In genomic region chr11:96074351-96075176, GRCm38 (mm10) we compare ENCODE assay signal across 8 mouse cellular contexts. TPM values are rescaled to one million over a fixed set of nuclear protein-coding genes. Genes with fewer than 3 reads are reported as not detected.
DNase-seq lines count a peak whose midpoint lies in the region; ATAC-seq and TF ChIP-seq lines count a peak whose summit lies in the region.

No protein-coding gene starts in this region.

- H3K36me3 ChIP-seq in forebrain, embryonic 15.5 days: peaks cover 18% of the 10 kb centered on the region
- H3K36me3 ChIP-seq in kidney, embryonic 15.5 days: peaks cover 32% of the 10 kb centered on the region
- H3K36me3 ChIP-seq in myocyte (ENCODE audit: control insufficient read depth, insufficient read depth): peaks cover 7% of the 10 kb centered on the region

- peak overlapping the region; percentile 93 for H3K27ac ChIP-seq in left cerebral cortex, adult 2 months
- H3K27ac ChIP-seq in bone marrow, adult 2 months (ENCODE audit: control insufficient read depth, insufficient read depth, low read depth, low read length, poor library complexity): no peak overlapping the region; the same call in 1 of the 2 replicates
- no peak overlapping the region for H3K27ac ChIP-seq in forebrain, embryonic 15.5 days (replicated peaks)
- peak overlapping the region; percentile 86 for H3K27ac ChIP-seq in kidney, embryonic 15.5 days

- no peak for TF ChIP-seq CTCF in left cerebral cortex, adult 2 months (IDR thresholded peaks at IDR 0.05)
- TF ChIP-seq CTCF in bone marrow, adult 2 months (IDR thresholded peaks at IDR 0.05; ENCODE audit: control insufficient read depth, insufficient read depth, low read length): no peak

- peaks cover 3% of the 10 kb centered on the region for H3K4me1 ChIP-seq in bone marrow, adult 2 months (ENCODE audit: control insufficient read depth, insufficient read depth, low read length)
- H3K4me1 ChIP-seq in forebrain, embryonic 15.5 days: peaks cover 21% of the 10 kb centered on the region
- H3K4me1 ChIP-seq in kidney, embryonic 15.5 days: peaks cover 17% of the 10 kb centered on the region

- 13% methylated on average over 17 of the region's 17 CpGs for whole genome bisulfite sequencing in bone marrow, adult 2 months
- 26% methylated on average over 17 of the region's 17 CpGs for WGBS in forebrain, embryonic 15.5 days
- WGBS in kidney, embryonic 15.5 days: 12% methylated on average over 17 of the region's 17 CpGs

- H3K79me2 ChIP-seq in myocyte (ENCODE audit: control insufficient read depth, insufficient read depth): peaks cover 18% of the 10 kb centered on the region

- H3K27me3 ChIP-seq in forebrain, embryonic 15.5 days: no peaks in the 10 kb centered on the region
- no peaks in the 10 kb centered on the region for H3K27me3 ChIP-seq in kidney, embryonic 15.5 days
- H3K27me3 ChIP-seq in myocyte (ENCODE audit: control insufficient read depth, insufficient read depth, insufficient read length): no peaks in the 10 kb centered on the region

- ATAC-seq in forebrain, embryonic 15.5 days (replicated peaks): no peak
- no peak for ATAC-seq in kidney, embryonic 15.5 days (replicated peaks; ENCODE audit: low FRiP score)
- no peak for ATAC-seq in megakaryocyte-erythroid progenitor cell, adult 5-6 weeks (replicated peaks; ENCODE audit: low FRiP score, low TSS enrichment, poor library complexity, severe bottlenecking)

- peak overlapping the region; percentile 55 for H3ac ChIP-seq in myocyte (ENCODE audit: control insufficient read depth, insufficient read length)

- peak overlapping the region; percentile 74 for H3K4me3 ChIP-seq in left cerebral cortex, adult 2 months
- peak overlapping the region; percentile 79 for H3K4me3 ChIP-seq in bone marrow, adult 2 months (replicated peaks; ENCODE audit: control insufficient read depth, low read depth, low read length)
- peak overlapping the region; percentile 68 for H3K4me3 ChIP-seq in forebrain, embryonic 15.5 days
- peak overlapping the region; percentile 67 for H3K4me3 ChIP-seq in kidney, embryonic 15.5 days (replicated peaks)
- H3K4me3 ChIP-seq in myocyte: peak overlapping the region; percentile 100

- no peaks in the 10 kb centered on the region for H3K9me3 ChIP-seq in forebrain, embryonic 15.5 days
- H3K9me3 ChIP-seq in kidney, embryonic 15.5 days (replicated peaks): no peaks in the 10 kb centered on the region

- intact Hi-C loops in left cerebral cortex, adult 2 months (cut with DNase I): loop anchor here (1.0 kb wide), 1 partner anchor 9 kb away; the partner anchor contains the start of gene Ube2z

- TF ChIP-seq POLR2A in bone marrow, adult 2 months (IDR thresholded peaks at IDR 0.05; ENCODE audit: borderline replicate concordance, control insufficient read depth, low read depth, low read length): no peak
- no peak for TF ChIP-seq POLR2A in myocyte (IDR thresholded peaks at IDR 0.05; ENCODE audit: insufficient read length, low read depth)

- peak in 1 of 2 experiments; percentile 20 for DNase-seq in left cerebral cortex, adult 2 months (ENCODE audit: extremely low spot score in 1 of 2, low spot score in 2 of 2)
- no peak for DNase-seq in left cerebral cortex, adult 8-10 months (ENCODE audit: low spot score in 2 of 2)
- no peak for DNase-seq in urinary bladder, adult 2 months (ENCODE audit: low spot score)

- peak overlapping the region; percentile 68 for H3K9ac ChIP-seq in forebrain, embryonic 15.5 days (replicated peaks)
- peak overlapping the region; percentile 65 for H3K9ac ChIP-seq in kidney, embryonic 15.5 days

- H3K4me2 ChIP-seq in forebrain, embryonic 15.5 days (replicated peaks): peak overlapping the region; percentile 68
- peak overlapping the region; percentile 85 for H3K4me2 ChIP-seq in kidney, embryonic 15.5 days
- H3K4me2 ChIP-seq in myocyte (ENCODE audit: low read depth): peak overlapping the region; percentile 78

TF ChIP-seq in myocyte, 11 proteins besides CTCF, POLR2A, EP300 and RAD21:
- TF ChIP-seq MAX (IDR thresholded peaks at IDR 0.05; ENCODE audit: low read depth) (no peak), POLR2AphosphoS2 (IDR thresholded peaks at IDR 0.05; ENCODE audit: insufficient read length, low read depth) (no peak), USF1 (IDR thresholded peaks at IDR 0.05; ENCODE audit: low read depth) (no peak), E2F4 (IDR thresholded peaks at IDR 0.05; ENCODE audit: insufficient read depth) (no peak), CEBPB (IDR thresholded peaks at IDR 0.05; ENCODE audit: insufficient read depth, poor library complexity, severe bottlenecking) (no peak), SRF (IDR thresholded peaks at IDR 0.05; ENCODE audit: control insufficient read depth, insufficient read length, low read depth) (no peak), REST (IDR thresholded peaks at IDR 0.05; ENCODE audit: insufficient read depth, insufficient read length) (no peak), TCF3 (IDR thresholded peaks at IDR 0.05; ENCODE audit: insufficient read length, low read depth) (no peak)

RNA-seq across cellular contexts. Expression of gene Atp5g1, which starts 0.9 kb away (rescaled TPM):
- 100 to 1,000 TPM; 328 to 333 TPM for total RNA-seq in left cerebral cortex, adult 2 months (2021)
- total RNA-seq in left cerebral cortex, adult 8-10 months (2022): 100 to 1,000 TPM; 354 to 394 (median 374) TPM
- polyA plus RNA-seq in bone marrow, adult 2 months (2011; ENCODE audit: insufficient read depth, insufficient read length, low replicate concordance, missing spikeins): 93.8 and 117 TPM in 2 replicates
- polyA plus RNA-seq in forebrain, embryonic 15.5 days (2015; fragmentation: Nextera tagmentation; extraction: Ambion mirVana): 409 and 467 TPM in 2 replicates
- polyA plus RNA-seq in kidney, embryonic 15.5 days (2015; fragmentation: Nextera tagmentation; extraction: Ambion mirVana): 648 and 705 TPM in 2 replicates
- polyA plus RNA-seq in myocyte (2012; fragmentation: generic; extraction: Trizol): 1,235 TPM
- polyA plus RNA-seq in urinary bladder, adult 2 months (2012; rRNA removed): 217 and 242 TPM in 2 replicates
- 878 and 1,130 TPM in 2 replicates for total RNA-seq in megakaryocyte-erythroid progenitor cell, adult 5-6 weeks (2014; fragmentation: Nextera tagmentation)
- 87.7 and 137 TPM in 2 replicates for total RNA-seq in megakaryocyte-erythroid progenitor cell, adult 5-6 weeks (2017)

RNA-seq across cellular contexts. Expression of gene Ube2z, which starts 9.4 kb away (rescaled TPM):
- total RNA-seq in left cerebral cortex, adult 2 months (2021): 10 to 100 TPM; 53.5 to 57.9 TPM
- 10 to 100 TPM; 53.6 to 60.5 (median 59.8) TPM for total RNA-seq in left cerebral cortex, adult 8-10 months (2022)
- 16.8 and 26.9 TPM in 2 replicates for polyA plus RNA-seq in bone marrow, adult 2 months (2011; ENCODE audit: insufficient read depth, insufficient read length, low replicate concordance, missing spikeins)
- 35.1 and 37.2 TPM in 2 replicates for polyA plus RNA-seq in forebrain, embryonic 15.5 days (2015; fragmentation: Nextera tagmentation; extraction: Ambion mirVana)
- 40.6 and 42.0 TPM in 2 replicates for polyA plus RNA-seq in kidney, embryonic 15.5 days (2015; fragmentation: Nextera tagmentation; extraction: Ambion mirVana)
- polyA plus RNA-seq in myocyte (2012; fragmentation: generic; extraction: Trizol): 53.6 TPM
- 56.8 and 65.1 TPM in 2 replicates for polyA plus RNA-seq in urinary bladder, adult 2 months (2012; rRNA removed)
- 25.4 and 27.5 TPM in 2 replicates for total RNA-seq in megakaryocyte-erythroid progenitor cell, adult 5-6 weeks (2014; fragmentation: Nextera tagmentation)
- total RNA-seq in megakaryocyte-erythroid progenitor cell, adult 5-6 weeks (2017): 14.6 and 19.4 TPM in 2 replicates

RNA-seq across cellular contexts. Expression of gene Calcoco2, which starts 37.2 kb away (rescaled TPM):
- total RNA-seq in left cerebral cortex, adult 2 months (2021): not detected
- total RNA-seq in left cerebral cortex, adult 8-10 months (2022): not detected
- 7.2 TPM in 1 of 2 replicates, not detected in the other for polyA plus RNA-seq in bone marrow, adult 2 months (2011; ENCODE audit: insufficient read depth, insufficient read length, low replicate concordance, missing spikeins)
- not detected in 2 replicates for polyA plus RNA-seq in forebrain, embryonic 15.5 days (2015; fragmentation: Nextera tagmentation; extraction: Ambion mirVana)
- polyA plus RNA-seq in kidney, embryonic 15.5 days (2015; fragmentation: Nextera tagmentation; extraction: Ambion mirVana): not detected in 2 replicates
- polyA plus RNA-seq in myocyte (2012; fragmentation: generic; extraction: Trizol): not detected
- 0.03 TPM in 1 of 2 replicates, not detected in the other for polyA plus RNA-seq in urinary bladder, adult 2 months (2012; rRNA removed)
- total RNA-seq in megakaryocyte-erythroid progenitor cell, adult 5-6 weeks (2014; fragmentation: Nextera tagmentation): not detected in 2 replicates
- total RNA-seq in megakaryocyte-erythroid progenitor cell, adult 5-6 weeks (2017): not detected in 2 replicates

RNA-seq across cellular contexts. Expression of gene Snf8, which starts 39.9 kb away (rescaled TPM):
- 100 to 1,000 TPM; 102 to 103 TPM for total RNA-seq in left cerebral cortex, adult 2 months (2021)
- 100 to 1,000 TPM in 3 of 4 experiments, 10 to 100 TPM in 1; 98.4 to 106 (median 103) TPM for total RNA-seq in left cerebral cortex, adult 8-10 months (2022)
- polyA plus RNA-seq in bone marrow, adult 2 months (2011; ENCODE audit: insufficient read depth, insufficient read length, low replicate concordance, missing spikeins): 73.9 and 155 TPM in 2 replicates
- polyA plus RNA-seq in forebrain, embryonic 15.5 days (2015; fragmentation: Nextera tagmentation; extraction: Ambion mirVana): 136 and 142 TPM in 2 replicates
- 98.3 and 99.0 TPM in 2 replicates for polyA plus RNA-seq in kidney, embryonic 15.5 days (2015; fragmentation: Nextera tagmentation; extraction: Ambion mirVana)
- 112 TPM for polyA plus RNA-seq in myocyte (2012; fragmentation: generic; extraction: Trizol)
- 50.3 and 53.7 TPM in 2 replicates for polyA plus RNA-seq in urinary bladder, adult 2 months (2012; rRNA removed)
- 94.1 and 96.1 TPM in 2 replicates for total RNA-seq in megakaryocyte-erythroid progenitor cell, adult 5-6 weeks (2014; fragmentation: Nextera tagmentation)
- total RNA-seq in megakaryocyte-erythroid progenitor cell, adult 5-6 weeks (2017): 37.3 and 54.3 TPM in 2 replicates

RNA-seq across cellular contexts. Expression of gene Gip, which starts 50.2 kb away (rescaled TPM):
- not detected for total RNA-seq in left cerebral cortex, adult 2 months (2021)
- total RNA-seq in left cerebral cortex, adult 8-10 months (2022): not detected
- not detected in 2 replicates for polyA plus RNA-seq in bone marrow, adult 2 months (2011; ENCODE audit: insufficient read depth, insufficient read length, low replicate concordance, missing spikeins)
- polyA plus RNA-seq in forebrain, embryonic 15.5 days (2015; fragmentation: Nextera tagmentation; extraction: Ambion mirVana): not detected in 2 replicates
- polyA plus RNA-seq in kidney, embryonic 15.5 days (2015; fragmentation: Nextera tagmentation; extraction: Ambion mirVana): not detected in 2 replicates
- polyA plus RNA-seq in myocyte (2012; fragmentation: generic; extraction: Trizol): not detected
- not detected in 2 replicates for polyA plus RNA-seq in urinary bladder, adult 2 months (2012; rRNA removed)
- total RNA-seq in megakaryocyte-erythroid progenitor cell, adult 5-6 weeks (2014; fragmentation: Nextera tagmentation): not detected in 2 replicates
- total RNA-seq in megakaryocyte-erythroid progenitor cell, adult 5-6 weeks (2017): not detected in 2 replicates

Comparison
In these comparisons a context has a peak if more than half of its experiments do, and no peak if none do; other contexts are left out.
1. H3K27ac ChIP-seq: peak in left cerebral cortex, adult 2 months (single experiment) and kidney, embryonic 15.5 days (single experiment); none in bone marrow, adult 2 months (single experiment) and forebrain, embryonic 15.5 days (single experiment).
2. Peak in every context shown above with its lines, with median percentiles within 50 percentile points of each other: H3K4me3 ChIP-seq and H3K4me2 ChIP-seq.